Mouse (Mus musculus) T-helper 2 cell (primary cell): Measurements from ENCODE around the gene Vmn1r233.

Experiments
- in situ Hi-C: fragments of 300-600 bp; cut with MboI, MseI; formaldehyde crosslinking; loops from one replicate; pipeline ENCODE4 v1.15.1; 2025; ENCODE audit warnings: high pct_unique_total_duplicates

Vmn1r233 gene

GRCm38 (mm10) chr17:20996364-20996763, at the start of gene Vmn1r233:
Gene Vmn1r233, minus strand, starts transcription at chr17:20996464.
- in situ Hi-C loops, result no loop called here

DNA sequence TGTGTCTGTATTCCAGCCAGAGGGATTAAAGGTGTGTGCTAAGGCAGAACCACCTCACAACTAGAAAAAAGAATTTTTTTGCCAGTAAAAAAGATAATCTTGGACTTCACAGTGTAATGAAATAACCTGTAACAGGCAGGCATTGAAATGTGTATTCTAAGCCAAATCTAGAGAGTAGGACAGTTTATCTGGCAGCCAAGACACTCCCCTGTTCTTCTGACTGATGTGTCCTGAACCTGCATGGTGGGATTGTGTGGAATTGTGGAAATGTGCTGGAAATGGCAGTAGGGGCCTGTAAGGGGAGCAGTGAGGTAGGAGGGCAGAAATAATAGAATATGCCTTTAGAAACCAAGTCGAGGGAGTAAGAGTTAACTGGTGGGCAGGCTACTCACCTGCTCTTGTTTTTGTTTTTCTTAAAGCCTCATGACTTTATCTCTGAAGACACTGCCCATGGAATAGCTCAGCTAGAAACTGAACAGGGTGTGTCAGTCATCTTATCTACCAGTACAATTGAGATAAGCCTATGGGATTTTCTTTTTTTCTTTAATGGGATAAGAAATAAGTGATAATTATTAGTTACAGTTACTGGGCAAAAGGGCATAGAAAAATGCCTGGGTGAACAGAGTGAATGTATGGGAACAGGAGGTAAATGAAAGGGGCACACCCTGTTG, 22.3 kb upstream of the Vmn1r233 start:
- in situ Hi-C loops, result loop anchor here (25.0 kb wide), 1 partner anchor 519 kb away; the partner anchor contains the start of gene Zfp52

DNA sequence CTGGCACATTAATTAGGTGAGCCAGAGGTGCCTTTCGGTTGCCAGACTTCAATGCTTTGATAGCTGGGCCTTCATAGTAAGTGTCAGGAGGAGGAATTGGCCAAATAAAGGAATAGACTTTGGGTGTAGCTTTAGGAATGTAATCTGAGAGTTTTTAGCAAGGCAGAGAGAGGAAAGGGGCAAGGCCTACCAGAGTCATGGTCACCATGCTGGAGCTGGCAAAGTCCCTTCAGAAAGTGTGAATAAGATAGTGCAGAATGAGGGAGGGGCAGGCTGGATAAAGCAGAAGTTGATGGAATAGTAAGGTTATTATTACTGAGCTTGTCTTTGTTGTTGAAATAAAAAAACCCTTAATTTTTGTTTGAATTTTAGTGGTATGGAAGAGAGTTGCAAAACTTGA, 13.5 kb upstream of the Vmn1r233 start:
- in situ Hi-C loops, result loop anchor here (5.0 to 25.0 kb wide), 2 partner anchors 67 to 528 kb away; partner anchors contain the start of gene Zfp52

DNA sequence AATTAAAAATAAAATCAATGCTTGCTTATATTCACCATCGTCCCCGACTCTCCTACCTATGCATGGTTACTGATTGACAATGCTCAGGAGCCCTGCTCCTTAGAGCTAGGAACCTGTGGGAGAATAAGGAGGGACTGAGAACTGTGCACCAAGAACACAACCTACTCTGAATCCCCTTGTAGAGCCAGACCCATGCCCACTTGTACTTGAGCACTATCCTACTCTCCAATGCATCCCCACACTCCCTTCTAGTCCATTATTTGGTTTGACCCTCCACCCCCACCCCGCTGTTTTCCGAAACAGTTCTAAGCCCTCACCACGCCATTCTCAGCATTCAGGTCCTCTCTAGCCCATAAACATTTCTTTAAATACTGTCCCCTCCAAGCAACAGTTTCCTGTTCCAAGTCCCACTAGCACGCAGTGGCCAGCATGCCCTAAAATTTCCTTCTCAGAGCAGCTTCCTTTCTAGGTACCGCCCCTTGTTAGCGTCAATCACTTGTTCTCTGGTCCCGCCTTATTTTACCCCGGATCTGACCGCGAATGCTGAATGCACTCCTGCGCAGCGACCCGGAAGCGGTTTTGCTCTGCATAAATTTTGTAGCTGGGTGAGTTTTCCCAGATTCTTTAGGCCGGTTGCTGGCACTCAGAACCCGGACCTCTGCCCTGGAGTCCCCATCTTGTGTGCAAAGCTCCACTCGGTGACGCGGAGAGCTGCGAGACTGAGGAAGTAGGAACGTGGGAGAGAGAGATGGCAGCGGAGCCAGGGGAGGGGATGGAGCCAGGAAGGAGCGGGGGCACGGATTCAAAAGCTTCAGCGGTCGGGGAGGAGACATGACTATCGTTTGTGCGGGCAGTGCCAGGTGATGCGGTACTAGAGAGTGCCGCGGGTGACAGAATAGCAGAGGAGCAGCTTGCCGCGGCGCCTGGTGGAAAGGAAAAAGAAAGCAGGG, 12.4 kb upstream of the Vmn1r233 start, which contains the start of gene Zfp160:
Zfp160 (plus strand) TSS at position 522 of the 950 bp plus-strand sequence.
- in situ Hi-C loops, result loop anchor here (25.0 kb wide), 1 partner anchor 529 kb away; the partner anchor contains the start of gene Zfp52

- in situ Hi-C loops, result no loop called here
Observed at GRCm38 (mm10) chr17:20993716-20994115, 2.5 kb downstream of the Vmn1r233 start.

DNA sequence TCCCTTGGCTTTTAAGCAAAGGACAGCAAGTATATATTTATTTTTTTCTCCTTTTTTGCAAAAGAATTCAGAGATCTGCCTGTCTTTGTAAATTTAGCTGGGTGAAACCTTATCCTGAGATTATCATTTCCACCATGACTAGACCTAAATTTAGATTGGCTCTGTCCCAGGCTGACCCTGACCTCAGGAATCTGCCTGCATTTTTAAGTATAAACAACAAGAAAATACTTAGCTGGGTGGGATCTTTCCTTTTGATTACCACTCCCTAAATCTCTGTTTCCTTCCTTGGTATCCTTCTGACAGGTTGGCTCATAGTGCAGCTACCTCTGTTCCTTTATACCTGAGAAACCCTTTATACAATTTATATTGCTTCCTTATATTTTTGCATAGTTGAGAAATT, 29.6 kb downstream of the Vmn1r233 start:
- in situ Hi-C loops, result no loop called here

- in situ Hi-C loops, result no loop called here
Observed at GRCm38 (mm10) chr17:20965421-20965820, 30.8 kb downstream of the Vmn1r233 start.

GRCm38 (mm10) chr17:20960386-20960785, 35.9 kb downstream of the Vmn1r233 start:
- in situ Hi-C loops, result no loop called here

DNA sequence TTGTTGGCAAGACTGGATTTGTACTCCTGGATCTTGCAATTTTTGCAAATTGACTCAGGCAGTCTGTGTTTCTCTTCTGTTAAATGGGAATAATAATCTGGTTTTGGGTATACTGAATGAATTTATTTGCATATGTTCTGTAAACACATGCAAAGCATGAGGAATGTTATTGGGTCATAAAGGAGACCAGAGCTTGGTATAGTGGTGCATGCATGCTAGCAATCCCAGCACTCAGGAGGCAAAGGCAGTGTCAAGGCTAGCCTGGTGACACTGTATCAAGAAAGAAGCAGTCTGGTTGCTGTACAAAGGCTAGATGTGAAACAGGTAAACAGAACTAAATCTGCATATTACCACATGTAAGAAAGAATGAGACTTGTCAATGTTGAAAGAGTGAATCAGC, 49.6 kb downstream of the Vmn1r233 start:
- in situ Hi-C loops, result no loop called here

- in situ Hi-C loops, result no loop called here
Observed at GRCm38 (mm10) chr17:20946026-20946565, 50.2 kb downstream of the Vmn1r233 start.

GRCm38 (mm10) chr17:20944985-20945891, 51.0 kb downstream of the Vmn1r233 start, which contains the start of gene Ppp2r1a:
Gene Ppp2r1a, plus strand, starts transcription at chr17:20945311.
- in situ Hi-C loops, result loop anchor here (5.0 kb wide), 1 partner anchor 67 kb away; no protein-coding TSS in a partner anchor

DNA sequence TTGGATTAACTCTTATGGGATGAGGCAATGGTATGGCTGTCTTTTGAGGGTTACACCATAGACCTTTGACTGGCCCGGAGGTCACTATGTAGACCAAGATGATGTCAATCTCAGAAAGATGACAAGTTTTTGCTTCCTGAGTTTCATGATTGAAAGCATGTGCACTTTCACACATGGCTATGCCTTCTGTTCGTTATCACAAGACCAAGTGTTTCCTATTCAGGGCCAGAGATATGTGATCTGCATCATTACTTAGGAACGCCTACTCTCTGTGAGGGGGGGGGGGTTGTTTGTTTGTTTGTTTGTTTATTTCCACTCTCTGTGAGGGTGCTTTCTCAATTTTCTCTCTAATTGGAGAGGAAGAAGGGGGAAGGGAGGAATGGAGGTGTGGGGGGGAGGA, 52.0 kb downstream of the Vmn1r233 start:
- in situ Hi-C loops, result loop anchor here (5.0 kb wide), 1 partner anchor 68 kb away; no protein-coding TSS in a partner anchor
